Mouse (Mus musculus): ENCODE measurements around the gene Cd27. TPM values are rescaled to one million over a fixed set of nuclear protein-coding genes. Genes with fewer than 3 reads are reported as not detected.
"Not testable (repeated sequence)": the region's sequence is repeated elsewhere in the genome, so short reads cannot be mapped to it uniquely, and the experiment has no call there.

Cd27 gene
- total and polyA plus RNA-seq, 2 experiments from 2014 or later = 1.3 TPM; not detected in 1

DNA sequence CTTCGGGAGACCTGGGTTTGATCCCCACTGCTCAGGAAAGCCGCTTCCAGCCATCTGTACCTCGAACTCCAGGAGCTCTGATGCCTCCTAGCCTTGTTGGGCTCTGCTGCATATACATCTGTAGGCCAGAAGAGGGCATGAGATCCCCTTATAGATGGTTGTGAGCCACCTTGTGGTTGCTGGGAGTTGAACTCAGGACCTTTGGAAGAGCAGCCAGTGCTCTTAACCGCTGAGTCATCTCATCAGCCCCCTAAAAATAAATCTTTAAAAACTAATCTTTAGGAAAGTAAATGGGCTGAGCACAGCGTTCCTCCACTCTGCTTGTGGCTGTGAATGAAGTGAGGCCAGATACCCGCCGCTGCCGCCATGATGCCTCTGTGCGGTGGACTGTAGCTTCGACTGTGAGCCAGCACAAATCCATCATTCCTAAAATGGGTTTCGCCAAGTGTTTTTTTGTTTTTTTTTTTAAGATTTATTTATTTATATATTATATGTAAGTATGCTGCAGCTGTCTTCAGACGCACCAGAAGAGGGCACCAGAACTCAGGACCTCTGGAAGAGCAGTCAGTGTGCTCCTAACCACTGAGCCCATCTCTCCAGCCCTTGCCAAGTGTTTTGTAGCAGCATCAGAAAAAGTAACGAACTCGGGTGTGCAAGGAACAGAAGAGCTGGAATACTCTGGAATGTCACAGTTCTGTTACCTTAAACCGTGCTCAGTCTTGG is 38.2 kb upstream of the Cd27 start:
- TF ChIP-seq CTCF (IDR thresholded peaks at IDR 0.05; ENCODE audit: low read depth) = peak; percentile 56
- no peak for TF ChIP-seq EP300 (IDR thresholded peaks at IDR 0.05; ENCODE audit: low read depth)
- Histone ChIP-seq H3K27me3 (ENCODE audit: control insufficient read depth, insufficient read depth, low read length) (no peaks in the 10 kb centered on the region), H3K27ac (ENCODE audit: low read depth) (no peak overlapping the region), H3K4me3 (ENCODE audit: low read depth, low read length) (no peak overlapping the region), H3K9me3 (replicated peaks; ENCODE audit: control insufficient read depth, low read length) (no peaks in the 10 kb centered on the region), H3K4me1 (ENCODE audit: control insufficient read depth, insufficient read depth) (no peaks in the 10 kb centered on the region), H3K4me2 (ENCODE audit: low read depth, low read length) (no peak overlapping the region), H3K36me3 (replicated peaks; ENCODE audit: control insufficient read depth, insufficient read depth, low read length) (no peaks in the 10 kb centered on the region), H3K9ac (replicated peaks; ENCODE audit: low read depth, low read length) (no peak overlapping the region)
- DNase-seq (ENCODE audit: low spot score) = peak; percentile 43
- 0 out of 2 replicates have a peak, but pooled peaks have one; percentile 32 for ATAC-seq (ENCODE audit: insufficient read depth, low read depth)
- WGBS = 55% methylated on average over 15 of the region's 15 CpGs

GRCm38 (mm10) chr6:125272228-125272785 is 35.5 kb upstream of the Cd27 start:
- TF ChIP-seq EP300 (IDR thresholded peaks at IDR 0.05; ENCODE audit: low read depth) = no peak
- Histone ChIP-seq H3K9me3 (replicated peaks; ENCODE audit: control insufficient read depth, low read length) (no peaks in the 10 kb centered on the region), H3K4me3 (ENCODE audit: low read depth, low read length) (no peak overlapping the region), H3K9ac (replicated peaks; ENCODE audit: low read depth, low read length) (0 out of 2 replicates have a peak overlapping the region, but pooled peaks have one; percentile 20), H3K27ac (ENCODE audit: low read depth) (peak overlapping the region; percentile 52; the same call in 1 of the 2 replicates), H3K36me3 (replicated peaks; ENCODE audit: control insufficient read depth, insufficient read depth, low read length) (no peaks in the 10 kb centered on the region), H3K4me1 (ENCODE audit: control insufficient read depth, insufficient read depth) (no peaks in the 10 kb centered on the region), H3K27me3 (ENCODE audit: control insufficient read depth, insufficient read depth, low read length) (no peaks in the 10 kb centered on the region), H3K4me2 (ENCODE audit: low read depth, low read length) (no peak overlapping the region)
- ATAC-seq (ENCODE audit: insufficient read depth, low read depth) (no peak), DNase-seq (ENCODE audit: low spot score) (no peak)
- WGBS = 72% methylated on average over 10 of the region's 10 CpGs

GRCm38 (mm10) chr6:125271455-125272227 is 34.8 kb upstream of the Cd27 start:
- ATAC-seq (ENCODE audit: insufficient read depth, low read depth) = peak; percentile 94
- H3K9ac ChIP-seq (replicated peaks; ENCODE audit: low read depth, low read length) = peak overlapping the region; percentile 20; the same call in 1 of the 2 replicates
- peak overlapping the region; percentile 36; the same call in 1 of the 2 replicates for H3K4me2 ChIP-seq (ENCODE audit: low read depth, low read length)
- H3K4me3 ChIP-seq (ENCODE audit: low read depth, low read length) = no peak overlapping the region
- peak; percentile 95 for DNase-seq (ENCODE audit: low spot score)
- H3K36me3 ChIP-seq (replicated peaks; ENCODE audit: control insufficient read depth, insufficient read depth, low read length) = no peaks in the 10 kb centered on the region
- no peaks in the 10 kb centered on the region for H3K27me3 ChIP-seq (ENCODE audit: control insufficient read depth, insufficient read depth, low read length)
- H3K4me1 ChIP-seq (ENCODE audit: control insufficient read depth, insufficient read depth) = no peaks in the 10 kb centered on the region
- TF ChIP-seq CTCF (IDR thresholded peaks at IDR 0.05; ENCODE audit: low read depth) = peak; percentile 93
- peak; percentile 71 for TF ChIP-seq EP300 (IDR thresholded peaks at IDR 0.05; ENCODE audit: low read depth)
- peak overlapping the region; percentile 52; the same call in 1 of the 2 replicates for H3K27ac ChIP-seq (ENCODE audit: low read depth)
- 14% methylated on average over 17 of the region's 17 CpGs for WGBS
- H3K9me3 ChIP-seq (replicated peaks; ENCODE audit: control insufficient read depth, low read length) = no peaks in the 10 kb centered on the region

DNA sequence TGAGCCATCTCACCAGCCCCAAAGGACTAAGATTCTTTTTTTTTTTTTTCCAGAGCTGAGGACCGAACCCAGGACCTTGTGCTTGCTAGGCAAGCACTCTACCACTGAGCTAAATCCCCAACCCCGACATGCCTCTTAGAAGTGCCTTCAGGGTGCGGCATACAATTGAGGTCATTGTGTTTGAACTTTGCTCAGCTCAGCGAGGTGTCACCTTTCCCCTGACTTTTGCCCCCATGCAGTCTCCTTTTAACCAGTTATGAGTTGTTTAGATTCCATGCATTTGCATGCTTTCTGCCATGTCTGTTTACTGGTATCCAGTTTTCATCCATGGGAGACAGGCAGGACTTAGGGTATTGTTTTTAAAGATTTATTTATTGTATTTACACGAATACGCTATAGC is 32.0 kb upstream of the Cd27 start:
- Histone ChIP-seq H3K4me3 (ENCODE audit: low read depth, low read length) (no peak overlapping the region), H3K4me2 (ENCODE audit: low read depth, low read length) (no peak overlapping the region), H3K9me3 (replicated peaks; ENCODE audit: control insufficient read depth, low read length) (no peaks in the 10 kb centered on the region), H3K36me3 (replicated peaks; ENCODE audit: control insufficient read depth, insufficient read depth, low read length) (no peaks in the 10 kb centered on the region), H3K27ac (ENCODE audit: low read depth) (no peak overlapping the region), H3K27me3 (ENCODE audit: control insufficient read depth, insufficient read depth, low read length) (no peaks in the 10 kb centered on the region), H3K9ac (replicated peaks; ENCODE audit: low read depth, low read length) (no peak overlapping the region), H3K4me1 (ENCODE audit: control insufficient read depth, insufficient read depth) (no peaks in the 10 kb centered on the region)
- no peak for DNase-seq (ENCODE audit: low spot score)
- 48% methylated on average over 6 of the region's 6 CpGs for WGBS
- ATAC-seq (ENCODE audit: insufficient read depth, low read depth) = no peak
- TF ChIP-seq EP300 (IDR thresholded peaks at IDR 0.05; ENCODE audit: low read depth) (no peak), CTCF (IDR thresholded peaks at IDR 0.05; ENCODE audit: low read depth) (no peak)

GRCm38 (mm10) chr6:125267469-125267868 is 30.7 kb upstream of the Cd27 start:
- H3K9me3 ChIP-seq (replicated peaks; ENCODE audit: control insufficient read depth, low read length) = no peaks in the 10 kb centered on the region
- no peak for ATAC-seq (ENCODE audit: insufficient read depth, low read depth)
- no peaks in the 10 kb centered on the region for H3K36me3 ChIP-seq (replicated peaks; ENCODE audit: control insufficient read depth, insufficient read depth, low read length)
- H3K4me3 ChIP-seq (ENCODE audit: low read depth, low read length) = no peak overlapping the region
- no peak overlapping the region for H3K4me2 ChIP-seq (ENCODE audit: low read depth, low read length)
- no peak overlapping the region for H3K9ac ChIP-seq (replicated peaks; ENCODE audit: low read depth, low read length)
- H3K4me1 ChIP-seq (ENCODE audit: control insufficient read depth, insufficient read depth) = no peaks in the 10 kb centered on the region
- TF ChIP-seq CTCF (IDR thresholded peaks at IDR 0.05; ENCODE audit: low read depth) (no peak), EP300 (IDR thresholded peaks at IDR 0.05; ENCODE audit: low read depth) (no peak)
- DNase-seq (ENCODE audit: low spot score) = no peak
- H3K27me3 ChIP-seq (ENCODE audit: control insufficient read depth, insufficient read depth, low read length) = no peaks in the 10 kb centered on the region
- H3K27ac ChIP-seq (ENCODE audit: low read depth) = no peak overlapping the region
- 79% methylated on average over 3 of the region's 3 CpGs for WGBS

- not testable (repeated sequence) for H3K9me3 ChIP-seq (replicated peaks; ENCODE audit: control insufficient read depth, low read length); H3K4me1 ChIP-seq (ENCODE audit: control insufficient read depth, insufficient read depth); H3K27me3 ChIP-seq (ENCODE audit: control insufficient read depth, insufficient read depth, low read length); H3K4me3 ChIP-seq (ENCODE audit: low read depth, low read length); H3K27ac ChIP-seq (ENCODE audit: low read depth); H3K36me3 ChIP-seq (replicated peaks; ENCODE audit: control insufficient read depth, insufficient read depth, low read length); ATAC-seq (ENCODE audit: insufficient read depth, low read depth); H3K4me2 ChIP-seq (ENCODE audit: low read depth, low read length); DNase-seq (ENCODE audit: low spot score); H3K9ac ChIP-seq (replicated peaks; ENCODE audit: low read depth, low read length)
- 57% methylated on average over 6 of the region's 6 CpGs for WGBS
Observed at GRCm38 (mm10) chr6:125266600-125266999, 29.8 kb upstream of the Cd27 start.

All from heart, postnatal 0 days (tissue).